Mouse (Mus musculus) v-Abl transformed pro-B cells (cell line): Measurements from ENCODE around the gene Cebpb.

Experiments used
- in situ Hi-C, 2 experiments: fragments of 400-800 bp; cut with MboI; formaldehyde crosslinking; loops; one replicate each; pipeline ENCODE4 v1.15.1; 2025; ENCODE audit not compliant: unreplicated experiment in 2 of 2

The Cebpb gene

DNA sequence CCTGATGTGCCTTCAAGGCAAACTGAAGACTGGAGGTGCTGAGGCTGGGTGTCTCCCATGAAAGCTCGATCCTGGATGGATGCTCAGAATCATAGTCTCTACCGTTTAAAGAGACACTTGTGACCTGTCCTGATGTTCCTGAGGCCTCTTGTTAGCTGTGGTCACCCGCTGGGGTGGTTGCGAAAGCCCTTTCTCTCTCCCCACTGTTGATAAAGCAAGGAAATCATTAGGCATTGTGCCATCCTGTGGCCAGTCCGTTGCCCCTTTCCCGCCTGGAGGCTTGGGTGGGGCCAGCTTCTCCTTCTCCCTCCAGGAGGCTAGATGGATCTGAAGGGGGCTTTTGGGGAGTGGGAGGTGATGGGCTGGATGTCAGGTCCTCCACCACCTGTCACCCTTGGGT, 21.9 kb downstream of the Cebpb start:
- in situ Hi-C loops = loop anchor here in 1 of 2 experiments (25.0 kb wide), 1 partner anchor 102 kb away; no protein-coding TSS in a partner anchor

DNA sequence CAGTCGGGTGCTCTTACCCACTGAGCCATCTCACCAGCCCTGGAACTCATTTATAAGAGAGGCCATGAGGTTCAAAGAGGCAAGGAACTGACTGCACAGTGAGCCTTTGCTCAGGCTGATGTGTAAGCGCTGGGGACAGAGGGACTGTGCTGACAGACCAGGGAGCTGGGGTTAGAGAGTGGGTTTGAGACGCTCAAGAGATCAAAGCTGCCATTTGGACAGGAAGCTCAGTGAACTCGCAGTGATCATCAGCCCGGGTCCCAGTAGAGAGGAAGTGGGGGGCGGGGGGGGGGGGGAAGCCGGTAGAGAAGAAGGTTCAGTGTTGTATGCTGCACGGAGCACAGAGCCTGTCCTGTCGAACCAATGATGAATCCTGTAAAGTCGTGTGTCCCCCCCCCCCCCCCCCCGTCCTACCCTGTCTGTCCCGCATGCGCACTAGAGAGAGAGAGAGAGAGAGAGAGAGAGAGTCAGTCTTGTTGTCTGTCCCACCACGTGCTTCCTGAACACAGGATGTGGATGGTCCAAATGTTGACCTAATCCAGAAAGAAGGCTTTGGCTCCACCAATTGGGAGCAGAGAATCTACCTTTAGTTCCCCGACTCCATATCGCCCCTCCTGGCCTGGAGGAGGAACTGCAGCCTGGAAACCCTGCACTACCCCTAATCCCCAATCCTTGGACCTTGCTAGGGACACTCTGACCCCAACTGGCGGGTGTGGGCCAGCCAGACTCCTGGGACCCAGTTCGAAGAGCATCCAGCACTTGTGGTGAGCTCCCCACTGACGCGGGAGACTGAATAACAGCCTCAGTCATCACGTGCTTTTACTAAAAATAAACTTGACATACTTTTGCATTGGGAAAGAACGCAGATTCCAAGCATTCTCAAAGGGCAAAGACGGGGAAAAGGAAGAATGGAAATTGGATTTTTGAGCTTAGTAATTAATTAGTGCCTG, 24.4 kb downstream of the Cebpb start:
- in situ Hi-C loops = loop anchor here in 1 of 2 experiments (25.0 kb wide), 1 partner anchor 99 kb away; no protein-coding TSS in a partner anchor

DNA sequence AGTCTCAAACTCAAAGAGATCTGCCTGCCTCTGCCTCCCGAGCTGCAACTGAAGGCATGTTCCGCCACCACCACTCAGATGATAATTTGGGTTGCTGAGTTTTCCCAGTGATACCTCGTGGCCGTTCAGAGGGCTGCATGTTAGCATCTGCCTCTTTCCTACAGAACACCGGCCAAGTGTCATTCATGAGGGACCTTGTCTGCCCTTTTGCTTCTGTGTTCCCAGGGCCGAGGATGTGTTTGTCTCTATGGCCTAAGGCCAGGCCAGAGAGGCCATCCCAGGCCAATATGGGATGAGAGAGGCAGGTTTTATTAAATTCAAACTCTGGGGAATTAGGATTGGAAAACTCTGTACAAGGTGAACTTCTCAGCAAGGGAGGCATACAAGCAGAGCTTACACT, 25.6 kb downstream of the Cebpb start:
- in situ Hi-C loops = loop anchor here in 1 of 2 experiments (25.0 kb wide), 1 partner anchor 98 kb away; no protein-coding TSS in a partner anchor

DNA sequence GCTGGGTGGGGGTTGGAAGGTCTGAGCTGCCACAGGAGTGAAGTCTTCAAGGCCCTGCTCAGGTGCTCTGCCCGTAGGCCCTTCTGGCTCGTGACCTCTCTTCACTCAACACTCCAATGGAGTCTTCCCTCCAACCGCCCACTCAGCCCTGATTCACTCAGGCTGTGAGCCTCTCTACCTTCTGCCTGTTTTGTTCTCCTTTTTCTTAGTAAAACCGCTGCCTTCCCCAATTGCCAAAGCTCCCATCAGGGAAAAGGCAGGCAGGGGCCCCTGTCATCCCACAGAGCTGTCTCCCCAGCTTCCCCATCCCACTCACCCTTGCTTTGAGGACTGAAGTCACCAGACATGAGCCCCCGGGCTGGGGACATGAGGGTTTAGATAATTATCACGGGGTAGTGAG, 26.3 kb downstream of the Cebpb start:
- in situ Hi-C loops = loop anchor here in 1 of 2 experiments (25.0 kb wide), 1 partner anchor 97 kb away; no protein-coding TSS in a partner anchor

DNA sequence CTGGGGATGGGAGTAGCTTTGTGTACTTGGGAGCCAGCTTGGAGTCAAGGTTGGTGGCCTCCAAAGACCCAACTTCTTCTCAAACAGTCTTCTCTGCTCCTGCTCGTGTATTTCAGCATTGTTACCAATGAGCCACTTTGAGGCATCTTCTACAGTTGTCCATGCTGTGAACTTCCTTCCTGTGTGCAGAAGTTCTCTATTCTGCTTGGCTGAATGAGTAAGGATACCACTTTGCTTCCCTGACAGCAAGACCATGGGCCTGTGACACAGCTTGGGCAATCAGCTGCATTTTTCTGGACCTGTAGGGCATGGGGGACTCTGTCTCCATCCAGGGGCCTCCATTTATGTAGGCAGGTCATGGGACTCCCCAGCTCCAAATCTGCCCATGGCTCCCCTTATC, 28.5 kb downstream of the Cebpb start:
- in situ Hi-C loops = loop anchor here in 1 of 2 experiments (25.0 kb wide), 1 partner anchor 95 kb away; no protein-coding TSS in a partner anchor

DNA sequence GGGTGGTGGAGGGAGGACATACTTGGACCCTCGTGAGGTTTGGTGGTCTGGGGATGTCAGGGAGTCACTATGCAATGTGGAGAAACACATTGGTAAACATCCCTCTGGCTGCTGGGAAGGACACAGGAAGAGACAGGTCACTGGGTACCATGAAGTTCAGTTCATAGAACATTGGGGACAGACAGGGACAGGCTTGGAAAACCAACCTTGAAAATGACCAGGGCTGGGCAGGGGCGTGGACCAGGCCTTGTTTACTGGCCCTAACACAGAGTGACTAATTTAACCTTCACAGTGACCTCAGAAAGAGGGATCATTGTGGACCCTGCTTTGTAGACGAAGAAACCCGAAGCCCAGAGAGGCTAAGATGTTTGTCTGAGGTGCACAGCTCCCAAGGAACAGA, 30.8 kb downstream of the Cebpb start:
- in situ Hi-C loops = loop anchor here in 1 of 2 experiments (25.0 kb wide), 1 partner anchor 93 kb away; no protein-coding TSS in a partner anchor

DNA sequence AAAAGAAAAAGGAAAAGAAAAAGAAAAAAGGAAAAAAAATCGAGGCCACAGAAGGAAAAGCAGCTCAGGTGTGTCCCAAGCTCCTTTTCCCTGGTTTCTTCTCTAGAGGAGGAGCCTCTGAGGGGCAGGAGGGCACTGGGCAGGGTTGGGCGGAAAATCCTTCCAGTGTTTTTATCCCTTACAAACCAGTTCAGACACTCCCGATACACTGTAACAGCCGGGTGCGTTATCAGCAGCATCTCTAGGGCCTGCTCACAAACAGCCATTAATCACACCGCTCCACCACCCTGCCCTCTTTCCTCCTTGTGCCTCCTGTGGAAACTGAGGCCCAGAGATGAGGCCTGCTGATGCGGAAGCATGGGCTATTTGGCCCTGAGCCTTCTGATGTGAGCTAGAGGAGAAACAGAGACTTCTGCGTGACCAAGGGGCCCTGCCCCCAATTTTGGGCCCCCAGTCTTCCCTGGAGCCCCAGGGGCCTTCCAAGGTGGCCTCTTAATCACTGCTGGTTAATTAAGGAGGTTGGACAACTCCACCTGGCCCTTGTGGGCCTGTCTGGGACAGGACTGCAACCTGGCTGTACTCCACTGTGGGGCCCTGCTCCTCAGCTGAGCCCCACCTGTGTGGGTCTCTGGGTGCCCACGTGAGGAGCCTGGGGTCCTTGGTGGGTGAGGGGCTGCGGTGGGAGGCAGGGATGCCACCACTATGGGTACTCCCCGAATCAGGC, 32.6 kb downstream of the Cebpb start:
- in situ Hi-C loops = loop anchor here in 1 of 2 experiments (25.0 kb wide), 1 partner anchor 91 kb away; no protein-coding TSS in a partner anchor

DNA sequence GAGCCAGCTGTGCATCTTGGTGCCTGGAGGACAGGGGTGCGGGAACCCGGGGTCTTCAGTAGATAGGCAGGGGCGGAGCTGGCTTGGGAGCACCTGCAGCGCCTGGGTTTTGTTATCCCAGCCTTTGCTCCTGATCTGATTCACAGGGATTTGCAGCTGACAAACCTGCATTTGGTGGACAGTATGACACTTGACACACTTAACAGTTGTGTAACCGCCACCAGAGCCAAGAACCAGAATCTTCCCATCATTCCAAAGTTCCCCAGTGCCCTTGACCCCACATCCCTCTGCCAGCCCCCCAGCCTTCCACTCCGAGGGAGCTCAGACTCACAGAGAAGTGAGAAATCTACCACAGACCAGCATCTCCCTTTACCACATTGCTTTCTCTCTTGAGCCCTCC, 33.8 kb downstream of the Cebpb start:
- in situ Hi-C loops = loop anchor here in 1 of 2 experiments (25.0 kb wide), 1 partner anchor 90 kb away; no protein-coding TSS in a partner anchor

DNA sequence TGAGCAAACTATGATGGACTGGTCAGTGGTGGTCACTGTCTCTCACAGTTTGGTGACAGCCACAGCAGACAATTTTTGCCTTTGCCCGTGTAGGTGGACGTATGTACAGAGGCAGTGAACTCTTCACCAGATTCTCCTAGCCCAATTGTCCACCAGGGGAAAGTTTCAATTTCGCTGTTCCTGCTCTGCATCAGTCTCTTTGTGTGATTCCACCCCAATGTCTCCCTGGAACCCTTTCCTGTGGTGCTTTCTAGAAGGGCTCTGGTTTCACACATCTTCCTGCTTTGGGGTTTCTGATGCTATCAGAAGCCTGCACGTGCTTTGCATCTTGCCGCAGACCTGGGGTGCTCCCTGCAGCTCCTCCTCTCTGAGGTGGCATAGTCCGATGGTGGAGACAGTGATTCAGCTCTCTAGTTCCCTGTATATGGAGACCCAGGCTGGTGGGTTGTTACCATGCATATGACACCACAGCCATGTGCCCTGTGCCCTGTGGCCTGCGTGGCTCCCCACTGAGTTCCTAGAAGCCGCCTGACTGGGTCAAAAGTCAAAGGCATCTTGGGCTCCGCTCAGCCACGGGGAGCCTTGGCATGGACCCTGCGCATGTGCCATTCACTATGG, 35.0 kb downstream of the Cebpb start:
- in situ Hi-C loops = loop anchor here in 1 of 2 experiments (25.0 kb wide), 1 partner anchor 89 kb away; no protein-coding TSS in a partner anchor

DNA sequence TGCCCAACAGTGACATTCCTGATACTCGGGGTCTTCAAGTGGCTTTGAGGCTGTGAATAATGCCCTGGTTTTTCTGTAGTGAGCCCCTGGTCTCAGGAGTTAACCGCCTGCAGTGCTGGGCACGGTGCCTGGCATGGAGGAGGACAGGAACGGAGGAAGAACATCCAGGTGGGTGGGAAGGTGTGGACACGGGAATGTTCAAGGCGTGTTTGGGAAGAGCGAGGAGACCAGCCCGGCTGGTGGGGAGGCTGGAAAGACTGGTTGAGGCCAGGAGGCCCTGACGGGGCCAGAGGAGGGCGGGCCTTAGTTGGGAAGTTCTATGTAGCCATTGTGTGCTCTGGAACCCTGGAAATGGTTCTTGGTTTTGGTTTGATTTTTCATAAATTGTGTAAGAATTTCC, 37.2 kb downstream of the Cebpb start:
- in situ Hi-C loops = no loop called here

DNA sequence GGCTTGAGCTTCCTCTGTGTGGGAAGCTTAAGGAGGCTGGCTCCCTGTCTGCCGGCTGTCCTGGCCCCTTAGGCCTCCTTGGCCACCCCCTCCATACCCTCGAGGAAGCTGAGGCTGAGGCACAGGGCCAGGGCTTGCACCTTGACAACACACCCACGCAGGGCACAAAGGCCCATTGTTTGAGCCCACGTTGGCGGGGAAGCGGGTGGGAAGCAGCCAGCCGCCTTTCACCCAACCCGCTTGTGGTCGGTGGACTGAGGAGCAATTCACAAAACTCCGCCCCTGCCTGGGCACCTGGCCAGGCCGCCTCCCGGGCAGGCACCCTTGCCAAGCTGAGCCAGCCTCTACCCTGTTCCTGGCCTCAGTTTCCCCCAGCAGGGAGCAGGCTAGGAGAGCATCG, 38.4 kb downstream of the Cebpb start:
- in situ Hi-C loops = no loop called here

DNA sequence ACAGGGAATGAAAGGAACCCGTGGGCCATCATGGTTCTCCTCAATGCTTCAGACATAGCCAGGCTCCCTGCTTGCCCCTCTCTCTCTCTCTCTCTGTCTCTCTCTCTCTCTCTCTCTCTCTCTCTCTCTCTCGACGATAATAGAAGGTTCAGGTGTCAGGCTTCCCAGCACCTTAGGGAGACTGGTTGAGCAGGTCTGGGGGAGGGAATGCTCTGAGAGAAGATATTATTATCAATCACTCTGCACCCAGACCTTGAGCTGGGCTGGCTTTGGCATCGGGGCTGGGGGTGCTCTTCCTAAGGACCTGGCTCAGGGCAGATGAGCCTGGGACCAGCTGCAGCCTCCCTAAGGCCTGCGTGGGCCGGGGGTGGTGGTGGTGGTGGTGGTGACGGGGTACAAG, 41.3 kb downstream of the Cebpb start:
- in situ Hi-C loops = no loop called here

DNA sequence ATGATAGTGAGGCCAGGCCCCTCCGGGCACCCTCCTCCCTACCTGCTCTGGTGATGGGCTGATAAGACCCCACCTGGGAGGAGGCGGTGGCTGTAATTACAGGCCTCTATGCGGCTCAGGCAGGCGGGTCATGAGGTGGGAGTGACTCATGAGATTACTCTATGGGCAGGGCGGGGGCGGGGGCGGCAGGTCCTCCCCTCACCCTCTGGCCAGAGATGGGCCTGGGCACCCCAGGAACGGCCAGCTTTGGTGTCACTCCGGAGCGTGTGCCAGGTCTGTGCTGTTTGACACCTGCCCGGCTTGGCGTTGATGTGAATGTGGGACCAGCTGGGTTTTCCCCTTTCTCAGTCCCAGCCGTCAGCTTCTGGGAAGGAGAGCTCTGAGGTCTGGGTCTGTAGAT, 42.4 kb downstream of the Cebpb start:
- in situ Hi-C loops = no loop called here

DNA sequence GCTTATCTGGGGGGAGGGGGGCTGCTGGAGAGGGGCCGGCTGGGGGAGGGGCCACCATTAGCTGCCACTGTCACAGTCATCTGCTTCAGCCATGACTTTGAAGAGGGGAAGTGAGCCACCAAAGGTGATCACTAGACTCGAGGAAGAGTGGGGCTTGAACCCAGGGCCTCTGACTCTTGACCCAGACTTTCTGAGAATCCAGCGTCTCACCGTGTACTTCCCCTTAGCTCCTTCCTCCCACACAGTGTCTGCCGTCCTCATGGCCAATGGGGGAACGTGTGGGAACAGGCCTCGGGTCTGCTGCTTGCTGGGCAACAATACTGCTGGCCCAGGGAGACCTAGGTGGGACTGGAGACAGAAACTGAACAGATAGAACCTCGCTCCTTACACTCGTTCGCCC, 46.1 kb downstream of the Cebpb start:
- in situ Hi-C loops = no loop called here

DNA sequence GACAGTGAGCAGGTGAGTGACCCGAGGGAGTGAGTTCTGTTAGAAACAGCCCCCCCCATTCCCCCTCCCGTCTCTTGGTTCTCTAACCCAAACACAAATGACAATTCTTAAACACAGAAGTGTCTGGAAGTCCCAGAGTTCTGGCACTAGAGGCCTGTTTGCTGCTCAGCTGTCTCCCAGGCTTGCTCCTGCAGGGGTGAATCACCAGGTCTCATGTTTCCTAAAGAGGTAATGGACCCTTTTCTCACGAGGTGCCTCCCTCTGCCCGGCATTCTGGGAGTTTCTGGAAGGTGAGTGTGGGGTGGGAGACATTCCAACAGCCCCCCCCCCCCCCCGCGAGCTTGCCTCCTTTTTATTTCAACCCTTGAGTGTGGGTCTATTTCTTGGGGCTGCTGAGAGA, 50.3 kb downstream of the Cebpb start:
- in situ Hi-C loops = no loop called here
